Mouse (Mus musculus): ENCODE data around the gene Tbx19. TPM values are rescaled to one million over a fixed set of nuclear protein-coding genes. Genes with fewer than 3 reads are reported as not detected.

Gene Tbx19
- polyA plus RNA-seq, 1 experiment from 2014 or later: not detected

DNA sequence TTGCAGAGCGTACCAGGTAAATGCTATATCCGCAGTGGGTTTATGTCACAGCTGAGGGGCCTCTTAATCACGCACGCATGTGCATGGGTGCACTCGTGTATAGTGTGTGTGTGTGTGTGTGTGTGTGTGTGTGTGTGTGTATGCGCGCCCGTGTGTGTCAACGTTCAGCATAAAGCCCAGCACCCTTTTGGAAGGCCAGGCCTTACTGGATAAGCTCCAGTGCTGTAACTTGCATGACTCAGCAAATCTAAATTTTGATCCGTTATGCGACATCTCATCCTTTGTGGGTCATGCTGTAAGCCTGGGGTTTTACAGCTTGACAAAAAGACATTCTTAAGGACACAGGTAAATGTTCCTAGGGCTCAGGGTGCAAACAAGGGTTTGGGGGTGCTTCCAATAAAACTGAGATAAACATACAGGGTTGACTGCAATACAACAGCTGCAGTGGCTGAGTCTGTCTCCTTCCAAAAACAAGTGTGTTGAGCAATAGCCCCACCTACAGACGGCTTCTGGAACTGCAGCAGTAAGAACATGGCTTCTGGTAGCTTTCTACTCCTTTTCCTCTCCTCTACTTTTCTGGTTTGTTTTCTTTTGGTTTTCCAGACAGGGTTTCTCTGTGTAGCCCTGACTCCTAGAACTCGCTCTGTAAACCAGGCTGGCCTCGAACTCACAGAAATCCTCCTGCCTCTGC, 28.2 kb downstream of the Tbx19 start:
- WGBS: 78% methylated on average over 14 of the region's 14 CpGs
- Histone ChIP-seq H3K4me3 (no peak overlapping the region), H3K4me2 (no peak overlapping the region), H3K9me3 (no peaks in the 10 kb centered on the region), H3K27ac (no peak overlapping the region), H3K27me3 (no peaks in the 10 kb centered on the region), H3K4me1 (replicated peaks) (no peaks in the 10 kb centered on the region), H3K9ac (no peak overlapping the region), H3K36me3 (no peaks in the 10 kb centered on the region)
- peak; percentile 52 for ATAC-seq (ENCODE audit: low FRiP score)

DNA sequence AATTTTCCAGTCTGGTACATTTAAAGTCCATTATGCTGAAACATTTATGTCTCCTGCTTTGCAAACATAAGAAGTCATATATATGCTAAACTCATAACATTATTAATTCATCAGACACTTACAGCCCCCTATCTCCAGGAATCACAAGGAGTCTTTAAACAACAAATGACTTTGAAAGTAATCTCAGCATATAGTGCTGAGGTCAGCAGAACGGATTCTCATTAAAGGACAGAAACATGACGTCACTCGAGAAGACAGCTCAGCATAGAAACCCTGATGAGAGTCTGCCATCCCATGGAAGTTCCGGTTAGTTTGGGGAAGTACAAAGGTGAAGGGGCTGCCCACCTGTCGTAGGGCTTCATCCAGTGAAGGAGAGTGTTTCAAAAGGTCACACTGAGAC, 31.0 kb downstream of the Tbx19 start:
- H3K4me3 ChIP-seq: no peak overlapping the region
- 0 out of 2 replicates have a peak, but pooled peaks have one; percentile 15 for ATAC-seq (ENCODE audit: low FRiP score)
- no peaks in the 10 kb centered on the region for H3K4me1 ChIP-seq (replicated peaks)
- WGBS: 69% methylated on average over 5 of the region's 5 CpGs
- no peaks in the 10 kb centered on the region for H3K36me3 ChIP-seq
- H3K27ac ChIP-seq: no peak overlapping the region
- H3K4me2 ChIP-seq: no peak overlapping the region
- no peak overlapping the region for H3K9ac ChIP-seq
- no peaks in the 10 kb centered on the region for H3K27me3 ChIP-seq
- H3K9me3 ChIP-seq: no peaks in the 10 kb centered on the region

DNA sequence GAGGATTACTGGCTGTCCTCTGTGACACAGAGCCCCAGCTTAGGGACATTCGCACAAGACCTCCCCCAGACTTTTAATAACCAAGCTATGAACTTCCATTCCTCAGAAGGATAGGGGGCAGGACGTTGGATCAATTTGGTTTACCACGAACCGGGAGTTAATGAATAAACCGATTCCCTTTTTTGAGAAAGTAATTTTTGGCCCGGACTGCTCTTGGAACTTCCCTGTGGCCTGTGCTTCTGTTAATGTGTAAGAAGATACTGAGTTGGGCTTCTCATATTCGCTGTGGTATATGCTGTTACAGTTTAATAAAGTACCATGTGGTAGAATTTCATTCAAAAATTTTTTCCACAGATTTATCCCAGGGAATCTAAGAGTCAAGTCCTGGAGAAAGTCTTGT, 39.5 kb downstream of the Tbx19 start:
- Histone ChIP-seq H3K4me2 (no peak overlapping the region), H3K9me3 (no peaks in the 10 kb centered on the region), H3K4me1 (replicated peaks) (peaks cover 14% of the 10 kb centered on the region), H3K27ac (no peak overlapping the region), H3K36me3 (no peaks in the 10 kb centered on the region), H3K4me3 (no peak overlapping the region), H3K27me3 (peaks cover 16% of the 10 kb centered on the region; the same call in 1 of the 2 replicates), H3K9ac (no peak overlapping the region)
- ATAC-seq (ENCODE audit: low FRiP score): no peak
- 87% methylated on average over 7 of the region's 7 CpGs for WGBS

DNA sequence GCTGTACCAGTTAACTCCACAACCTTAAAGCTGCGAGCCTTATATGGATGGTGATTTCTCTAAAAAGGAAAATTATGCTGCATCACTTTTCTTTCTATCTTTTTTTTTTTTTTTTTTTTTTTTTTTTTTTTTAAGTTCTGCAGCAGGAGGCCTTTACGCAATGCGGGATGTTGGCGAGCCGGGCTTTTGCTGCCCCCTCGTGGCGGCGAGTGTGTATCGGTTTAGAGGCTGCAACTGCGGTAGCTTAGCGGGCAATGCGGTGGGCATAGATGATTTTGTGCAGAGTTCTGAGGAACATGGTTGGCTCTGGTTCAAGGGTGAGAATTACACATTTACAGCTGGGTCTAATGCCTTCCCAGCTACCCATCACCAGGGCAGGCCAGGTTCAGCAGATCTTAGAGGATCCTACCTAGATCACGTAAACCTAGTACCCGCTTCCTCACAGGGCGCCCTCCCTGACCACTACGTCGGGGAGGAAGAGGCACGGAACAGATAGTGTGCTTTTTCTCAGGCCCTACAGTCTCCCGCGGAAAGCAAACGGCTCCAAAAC, 40.1 kb downstream of the Tbx19 start:
- Histone ChIP-seq H3K36me3 (no peaks in the 10 kb centered on the region), H3K9me3 (no peaks in the 10 kb centered on the region), H3K27me3 (peaks cover 16% of the 10 kb centered on the region; the same call in 1 of the 2 replicates), H3K27ac (no peak overlapping the region), H3K4me2 (0 out of 2 replicates have a peak overlapping the region, but pooled peaks have one; percentile 17), H3K4me3 (no peak overlapping the region), H3K4me1 (replicated peaks) (peaks cover 14% of the 10 kb centered on the region), H3K9ac (no peak overlapping the region)
- ATAC-seq (ENCODE audit: low FRiP score): peak; percentile 79
- WGBS: 20% methylated on average over 21 of the region's 21 CpGs

DNA sequence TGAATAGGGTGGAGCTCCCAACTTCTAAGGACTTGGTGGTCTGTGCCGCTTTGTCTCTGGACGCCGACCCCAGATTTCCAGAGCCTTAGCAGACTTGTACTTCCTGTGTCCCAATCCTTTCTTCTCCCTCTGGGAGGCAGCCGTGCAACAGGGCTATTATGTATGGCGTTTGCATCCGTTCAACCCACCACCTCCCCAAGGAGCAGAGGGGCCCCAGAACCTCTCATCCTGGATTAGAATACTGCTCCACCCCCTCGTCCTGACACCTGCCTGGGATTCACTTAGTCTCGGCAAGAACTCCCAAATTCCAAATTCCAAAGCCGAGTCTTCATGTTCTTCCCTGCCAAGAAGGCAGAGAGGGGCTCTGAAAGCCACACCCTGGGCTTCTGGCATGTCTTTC, 40.8 kb downstream of the Tbx19 start:
- 12% methylated on average over 9 of the region's 9 CpGs for WGBS
- Histone ChIP-seq H3K4me2 (peak overlapping the region; percentile 40), H3K9ac (peak overlapping the region; percentile 43; the same call in 1 of the 2 replicates), H3K9me3 (no peaks in the 10 kb centered on the region), H3K4me3 (no peak overlapping the region), H3K27ac (no peak overlapping the region), H3K27me3 (peaks cover 16% of the 10 kb centered on the region; the same call in 1 of the 2 replicates), H3K36me3 (no peaks in the 10 kb centered on the region), H3K4me1 (replicated peaks) (peaks cover 17% of the 10 kb centered on the region)
- peak; percentile 39; the same call in 1 of the 2 replicates for ATAC-seq (ENCODE audit: low FRiP score)

DNA sequence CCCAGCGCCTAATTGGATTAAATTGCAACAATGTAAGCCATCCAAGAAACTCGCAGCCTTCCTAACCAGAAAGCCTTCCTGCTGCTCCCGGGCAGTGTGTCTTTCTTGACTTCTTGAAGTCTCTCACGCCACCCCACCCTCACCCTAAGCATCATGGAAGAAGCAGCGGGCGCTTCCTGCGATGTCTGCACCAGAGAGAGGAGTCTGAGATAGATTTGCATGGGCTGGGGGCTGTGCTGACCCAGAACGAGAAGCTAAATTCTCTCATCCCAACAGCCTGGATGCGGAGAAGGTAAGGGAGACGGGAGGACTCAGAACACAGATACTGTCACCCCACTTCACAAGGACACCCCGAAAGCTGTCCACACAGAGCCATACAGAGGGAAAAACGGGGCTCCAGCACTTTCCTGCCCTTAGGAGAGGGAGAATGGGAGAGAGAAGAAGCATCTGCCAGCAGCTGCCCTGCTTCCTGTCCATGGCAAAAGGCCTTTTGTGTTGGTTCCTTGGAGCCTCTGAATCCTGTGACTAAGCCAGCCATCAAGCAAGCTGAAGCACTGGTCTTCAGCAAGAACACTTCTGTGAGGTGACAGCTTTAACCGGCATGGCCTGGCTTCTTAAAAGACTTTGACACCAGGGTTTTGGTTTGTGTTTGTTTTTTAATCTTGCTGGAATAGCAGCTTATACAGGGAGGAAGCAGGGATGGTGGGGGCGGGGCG, 41.4 kb downstream of the Tbx19 start:
- 65% methylated on average over 15 of the region's 15 CpGs for WGBS
- peak overlapping the region; percentile 26 for H3K9ac ChIP-seq
- no peak for ATAC-seq (ENCODE audit: low FRiP score)

DNA sequence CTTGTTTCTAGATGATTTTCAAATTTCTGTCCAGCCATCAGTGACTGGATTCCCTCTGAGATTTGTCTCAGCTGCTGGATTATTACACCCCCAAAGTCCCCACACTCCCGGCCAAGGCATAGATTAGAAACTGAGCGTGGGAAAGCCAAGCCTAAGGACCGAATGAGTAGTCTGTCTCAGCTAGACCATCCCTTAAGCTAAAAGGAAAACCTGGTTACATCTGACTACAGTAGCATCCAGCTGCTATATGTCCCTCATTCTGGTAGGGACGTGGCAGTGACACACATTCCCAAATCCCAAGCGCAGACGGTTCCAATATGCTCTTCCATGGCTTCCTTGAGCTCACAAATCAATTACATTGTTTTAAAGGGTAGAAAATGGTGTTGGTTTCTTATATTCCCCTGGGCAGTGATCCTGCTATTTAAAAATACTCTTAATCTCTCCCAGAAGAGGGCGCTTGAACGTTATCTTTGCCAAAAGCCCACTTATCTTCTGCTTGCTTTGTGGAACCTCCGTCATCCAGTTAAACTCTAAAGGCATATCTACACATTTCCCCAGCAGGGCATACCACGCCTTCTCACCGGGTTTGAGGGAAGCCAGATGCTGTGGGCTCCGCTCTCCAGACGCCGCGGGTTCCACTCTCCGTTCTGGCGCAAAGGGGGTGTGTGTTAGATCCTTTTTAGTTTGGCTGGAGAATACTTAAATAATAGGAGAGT, 46.0 kb downstream of the Tbx19 start:
- H3K9ac ChIP-seq: no peak overlapping the region
- no peak overlapping the region for H3K4me2 ChIP-seq
- no peak for ATAC-seq (ENCODE audit: low FRiP score)
- peak overlapping the region; percentile 41; the same call in 1 of the 2 replicates for H3K27ac ChIP-seq
- peaks cover 25% of the 10 kb centered on the region for H3K4me1 ChIP-seq (replicated peaks)
- no peaks in the 10 kb centered on the region for H3K36me3 ChIP-seq
- 45% methylated on average over 17 of the region's 17 CpGs for WGBS
- H3K9me3 ChIP-seq: no peaks in the 10 kb centered on the region
- no peaks in the 10 kb centered on the region for H3K27me3 ChIP-seq
- H3K4me3 ChIP-seq: no peak overlapping the region

More for the DNA sequence above, 41.4 kb downstream of the Tbx19 start:
- peak overlapping the region; percentile 40; the same call in 1 of the 2 replicates for H3K4me2 ChIP-seq
- peaks cover 16% of the 10 kb centered on the region; the same call in 1 of the 2 replicates for H3K27me3 ChIP-seq
- no peak overlapping the region for H3K4me3 ChIP-seq
- H3K9me3 ChIP-seq: no peaks in the 10 kb centered on the region
- H3K4me1 ChIP-seq (replicated peaks): peaks cover 20% of the 10 kb centered on the region
- no peak overlapping the region for H3K27ac ChIP-seq
- H3K36me3 ChIP-seq: no peaks in the 10 kb centered on the region

DNA sequence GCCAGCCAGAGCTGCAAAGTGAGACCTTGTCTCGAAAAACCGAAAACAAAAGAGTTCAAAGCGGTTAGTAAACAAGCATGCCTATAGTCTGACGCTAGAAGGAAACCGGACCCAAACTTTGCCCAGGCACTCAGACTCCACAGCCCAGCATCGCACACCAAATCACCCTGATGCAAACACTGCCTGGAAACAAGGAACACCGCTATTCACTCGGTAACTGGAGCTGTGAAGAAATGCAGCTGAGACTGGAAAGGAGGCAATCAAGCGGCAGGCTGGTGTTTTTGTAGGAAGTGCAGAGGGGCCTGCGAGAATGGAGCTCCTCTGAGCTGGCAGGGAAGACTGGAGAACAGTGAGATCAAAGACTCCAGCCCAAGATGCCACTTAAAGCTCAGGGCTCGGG, 46.9 kb downstream of the Tbx19 start:
- no peaks in the 10 kb centered on the region for H3K27me3 ChIP-seq
- H3K4me2 ChIP-seq: no peak overlapping the region
- no peaks in the 10 kb centered on the region for H3K9me3 ChIP-seq
- no peak for ATAC-seq (ENCODE audit: low FRiP score)
- 31% methylated on average over 11 of the region's 11 CpGs for WGBS
- H3K36me3 ChIP-seq: no peaks in the 10 kb centered on the region
- H3K9ac ChIP-seq: no peak overlapping the region
- peak overlapping the region; percentile 41 for H3K27ac ChIP-seq
- H3K4me3 ChIP-seq: no peak overlapping the region
- H3K4me1 ChIP-seq (replicated peaks): peaks cover 25% of the 10 kb centered on the region

DNA sequence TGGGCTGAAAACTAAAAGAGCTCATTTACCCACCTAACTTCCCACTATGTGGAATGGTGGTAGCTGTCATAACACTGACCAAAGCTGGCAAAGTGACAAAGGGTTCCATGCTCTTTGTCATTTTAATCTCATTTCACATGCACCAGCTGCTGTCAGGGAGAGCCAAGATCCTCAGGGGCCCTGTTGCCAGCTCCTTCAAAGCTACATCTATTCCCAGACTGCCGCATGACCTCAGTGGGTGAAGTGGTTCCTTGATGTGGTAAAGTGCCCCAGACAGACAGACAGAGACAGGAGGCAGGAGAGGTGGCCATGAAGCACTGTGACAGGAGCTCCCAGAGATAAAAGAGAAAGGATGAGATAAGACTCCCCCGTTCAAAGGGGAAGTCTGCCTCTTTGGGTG, 49.9 kb downstream of the Tbx19 start:
- H3K36me3 ChIP-seq: no peaks in the 10 kb centered on the region
- no peak overlapping the region for H3K9ac ChIP-seq
- H3K4me3 ChIP-seq: no peak overlapping the region
- no peak for ATAC-seq (ENCODE audit: low FRiP score)
- no peaks in the 10 kb centered on the region for H3K9me3 ChIP-seq
- H3K27me3 ChIP-seq: no peaks in the 10 kb centered on the region
- 49% methylated on average over 2 of the region's 2 CpGs for WGBS
- H3K27ac ChIP-seq: no peak overlapping the region
- H3K4me1 ChIP-seq (replicated peaks): peaks cover 33% of the 10 kb centered on the region
- no peak overlapping the region for H3K4me2 ChIP-seq

DNA sequence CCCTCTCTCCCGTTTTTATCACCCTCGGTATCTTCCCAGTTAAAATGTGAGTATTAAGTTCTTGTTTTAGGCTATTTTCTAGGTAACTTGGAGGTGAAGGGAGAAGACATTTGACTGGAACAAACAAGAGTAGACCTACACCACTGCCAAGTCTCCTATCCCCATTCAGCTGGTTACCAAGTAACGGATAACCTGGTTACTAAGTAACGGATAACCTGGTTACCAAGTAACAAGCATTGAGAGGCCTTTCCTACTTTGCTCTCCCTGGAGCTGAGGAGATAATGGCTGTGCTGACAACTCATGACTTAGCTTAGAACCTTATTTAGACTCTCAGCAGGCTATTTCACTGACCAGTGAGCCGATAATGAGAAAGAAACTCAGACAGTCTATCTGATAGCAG, 51.4 kb downstream of the Tbx19 start:
- peaks cover 37% of the 10 kb centered on the region for H3K4me1 ChIP-seq (replicated peaks)
- peak overlapping the region; percentile 52; the same call in 1 of the 2 replicates for H3K27ac ChIP-seq
- 62% methylated on average over 5 of the region's 5 CpGs for WGBS
- no peaks in the 10 kb centered on the region for H3K36me3 ChIP-seq
- H3K27me3 ChIP-seq: no peaks in the 10 kb centered on the region
- no peak overlapping the region for H3K4me3 ChIP-seq
- H3K9ac ChIP-seq: no peak overlapping the region
- ATAC-seq (ENCODE audit: low FRiP score): no peak
- no peak overlapping the region for H3K4me2 ChIP-seq
- H3K9me3 ChIP-seq: no peaks in the 10 kb centered on the region

DNA sequence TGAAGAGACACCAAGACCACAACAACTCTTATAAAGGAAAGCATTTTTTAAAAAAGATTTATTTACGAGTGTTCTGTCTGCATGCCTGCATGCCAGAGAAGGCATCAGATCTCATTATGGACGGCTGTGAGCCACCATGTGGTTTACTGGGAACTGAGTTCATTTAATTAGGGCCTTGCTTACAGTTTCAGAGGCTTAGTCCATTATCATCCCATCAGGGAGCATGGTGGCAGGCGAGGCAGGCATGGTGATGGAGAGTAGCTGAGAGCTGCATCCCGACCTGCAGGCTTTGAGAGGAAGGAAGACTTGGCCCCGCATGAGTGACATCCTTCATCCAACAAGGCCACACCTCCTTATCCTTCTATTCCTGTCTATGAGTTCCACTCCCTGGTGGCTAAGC, 52.1 kb downstream of the Tbx19 start:
- Histone ChIP-seq H3K4me2 (no peak overlapping the region), H3K27ac (0 out of 2 replicates have a peak overlapping the region, but pooled peaks have one; percentile 30), H3K9me3 (no peaks in the 10 kb centered on the region), H3K4me1 (replicated peaks) (peaks cover 32% of the 10 kb centered on the region), H3K36me3 (no peaks in the 10 kb centered on the region), H3K27me3 (no peaks in the 10 kb centered on the region), H3K9ac (no peak overlapping the region), H3K4me3 (no peak overlapping the region)
- 52% methylated on average over 5 of the region's 5 CpGs for WGBS
- ATAC-seq (ENCODE audit: low FRiP score): no peak

DNA sequence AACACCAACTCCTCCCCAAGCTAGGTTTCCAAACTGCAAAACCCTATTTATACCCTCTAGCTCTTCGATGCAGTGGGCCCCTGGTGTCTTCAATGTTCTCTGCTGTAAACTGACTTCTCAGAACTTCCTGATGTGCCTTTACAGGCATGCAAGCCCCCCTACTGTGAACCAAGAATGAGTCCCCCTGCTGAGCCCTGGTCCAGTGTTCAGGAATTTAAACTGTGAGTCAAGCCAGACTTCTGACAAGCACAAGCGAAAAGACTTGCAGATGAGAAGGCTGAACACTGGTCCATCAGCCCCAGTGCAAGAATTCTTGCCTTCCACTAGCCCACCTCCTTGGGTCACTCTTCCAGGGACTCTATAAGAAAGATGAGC, 54.6 kb downstream of the Tbx19 start:
- Histone ChIP-seq H3K9ac (no peak overlapping the region), H3K27ac (0 out of 2 replicates have a peak overlapping the region, but pooled peaks have one; percentile 19), H3K4me1 (replicated peaks) (peaks cover 34% of the 10 kb centered on the region), H3K9me3 (no peaks in the 10 kb centered on the region), H3K27me3 (no peaks in the 10 kb centered on the region), H3K4me2 (no peak overlapping the region), H3K4me3 (no peak overlapping the region), H3K36me3 (no peaks in the 10 kb centered on the region)
- WGBS: 38% methylated on average over 2 of the region's 2 CpGs
- ATAC-seq (ENCODE audit: low FRiP score): no peak
